Mouse (Mus musculus): ENCODE results near the gene Trabd2b. TPM values are rescaled to one million over a fixed set of nuclear protein-coding genes. Genes with fewer than 3 reads are reported as not detected.
A peak's percentile ranks its signal among the peaks of the same experiment; 100 is the strongest.

Gene Trabd2b
- total RNA-seq, 1 experiment from 2014 or later = 0.97 TPM

GRCm38 (mm10) chr4:114607873-114608272 is 201.3 kb downstream of the Trabd2b start:
- DNase-seq = no peak

GRCm38 (mm10) chr4:114609297-114609696 is 202.8 kb downstream of the Trabd2b start:
- DNase-seq = no peak

GRCm38 (mm10) chr4:114611166-114611929 is 204.8 kb downstream of the Trabd2b start:
- DNase-seq = peak; percentile 30

- DNase-seq = no peak
These were observed 205.5 kb downstream of the Trabd2b start for GRCm38 (mm10) chr4:114612032-114612431.

GRCm38 (mm10) chr4:114612827-114613226 is 206.3 kb downstream of the Trabd2b start:
- DNase-seq = no peak

GRCm38 (mm10) chr4:114614086-114614485 is 207.6 kb downstream of the Trabd2b start:
- peak; percentile 49 for DNase-seq

GRCm38 (mm10) chr4:114615765-114616164 is 209.2 kb downstream of the Trabd2b start:
- DNase-seq = no peak

- peak; percentile 59 for DNase-seq
These were observed 216.4 kb downstream of the Trabd2b start for GRCm38 (mm10) chr4:114622929-114623328.

- no peak for DNase-seq
These were observed 217.8 kb downstream of the Trabd2b start for GRCm38 (mm10) chr4:114624114-114624910.

- DNase-seq = no peak
These were observed 218.8 kb downstream of the Trabd2b start for GRCm38 (mm10) chr4:114625357-114625756.

GRCm38 (mm10) chr4:114625920-114626319 is 219.4 kb downstream of the Trabd2b start:
- no peak for DNase-seq

- DNase-seq = no peak
These were observed 221.3 kb downstream of the Trabd2b start for GRCm38 (mm10) chr4:114627674-114628293.

- DNase-seq = peak; percentile 63
These were observed 229.4 kb downstream of the Trabd2b start for GRCm38 (mm10) chr4:114635889-114636288.

GRCm38 (mm10) chr4:114636324-114636723 is 229.8 kb downstream of the Trabd2b start:
- DNase-seq = no peak

- DNase-seq = peak; percentile 18
These were observed 230.6 kb downstream of the Trabd2b start for GRCm38 (mm10) chr4:114637120-114637519.

GRCm38 (mm10) chr4:114642469-114642868 is 235.9 kb downstream of the Trabd2b start:
- DNase-seq = no peak

GRCm38 (mm10) chr4:114643679-114644208 is 237.2 kb downstream of the Trabd2b start:
- DNase-seq = no peak

GRCm38 (mm10) chr4:114645341-114645740 is 238.8 kb downstream of the Trabd2b start:
- DNase-seq = no peak

GRCm38 (mm10) chr4:114646825-114647681 is 240.5 kb downstream of the Trabd2b start:
- DNase-seq = no peak

GRCm38 (mm10) chr4:114647689-114648088 is 241.2 kb downstream of the Trabd2b start:
- peak; percentile 79 for DNase-seq

- DNase-seq = no peak
These were observed 242.1 kb downstream of the Trabd2b start for GRCm38 (mm10) chr4:114648532-114649074.

Data from adrenal gland, postnatal 25 days (tissue).